Mouse (Mus musculus) CH12.LX (cell line): ENCODE measurements at regions not wholly inside any gene's neighbourhood (a gene's known extent, or its start where the extent isn't known, plus 50 kb on each side); places are given as distances from the start of the nearest gene placed in this dataset.

Source experiments
- DNase-seq: peaks from one replicate; pipeline ENCODE4 v3.0.0-alpha.2; 2013; ENCODE audit errors: extremely low read depth
- H3K27ac ChIP-seq: 2 replicates; pipeline ENCODE4 v1.5.1; 2012; ENCODE audit warnings: low read depth, mild to moderate bottlenecking, control low read depth, moderate library complexity; ENCODE audit not compliant: insufficient read depth
- H3K27me3 ChIP-seq: replicated peaks from 2 replicates; pipeline ENCODE3; 2012; ENCODE audit warnings: inconsistent platforms
- H3K36me3 ChIP-seq, 2 experiments: replicated peaks in 1 of 2; 2 replicates each; pipeline versions ENCODE3 to v1.6.1; 2012; ENCODE audit warnings: inconsistent platforms in 1 of 2, low read length in 1 of 2, mild to moderate bottlenecking in 1 of 2, mixed read lengths in 1 of 2, moderate library complexity in 1 of 2; ENCODE audit not compliant: control insufficient read depth in 1 of 2, insufficient read depth in 1 of 2
- H3K4me1 ChIP-seq, 2 experiments: 2 replicates each; pipeline ENCODE4 v1.6.1; 2012; ENCODE audit warnings: inconsistent platforms in 1 of 2, moderate library complexity in 1 of 2; ENCODE audit not compliant: insufficient read depth in 2 of 2, control insufficient read depth in 1 of 2
- H3K4me2 ChIP-seq: 2 replicates; pipeline ENCODE4 v1.6.1; 2012; ENCODE audit warnings: low read depth, mild to moderate bottlenecking, control low read depth; ENCODE audit not compliant: poor library complexity, insufficient read depth, severe bottlenecking
- H3K4me3 ChIP-seq, 3 experiments: fragments of 150-350 bp in 1 of 3; sonication (generic) in 1 of 3; replicated peaks in 1 of 3; 2 replicates each; pipeline versions ENCODE3 to v1.5.1; 2011 to 2012; ENCODE audit warnings: low read depth in 2 of 3, low read length in 2 of 3, mild to moderate bottlenecking in 2 of 3, moderate library complexity in 2 of 3, control low read depth in 1 of 3, improper control_type of control experiment in 1 of 3, inconsistent platforms in 1 of 3, mixed read lengths in 1 of 3; ENCODE audit not compliant: poor library complexity in 1 of 3
- H3K79me2 ChIP-seq: replicated peaks from 2 replicates; pipeline ENCODE4 v1.6.1; 2012; ENCODE audit warnings: mild to moderate bottlenecking, moderate library complexity; ENCODE audit not compliant: control insufficient read depth, poor library complexity, insufficient read depth, severe bottlenecking; ENCODE audit errors: extremely low read depth
- H3K9ac ChIP-seq: 2 replicates; pipeline ENCODE4 v1.6.1; 2012; ENCODE audit warnings: low read depth, mild to moderate bottlenecking, control low read depth, moderate library complexity; ENCODE audit not compliant: insufficient read depth
- H3K9me3 ChIP-seq: replicated peaks from 2 replicates; pipeline ENCODE3; 2012; ENCODE audit warnings: low read length, inconsistent platforms, mixed read lengths
- BHLHE40 ChIP-seq: IDR thresholded peaks from 2 replicates; pipeline ENCODE4 v1.6.1; 2011; ENCODE audit warnings: mild to moderate bottlenecking, low read depth, low read length, improper control_type of control experiment
- CHD2 ChIP-seq: IDR thresholded peaks from 2 replicates; pipeline ENCODE4 v1.6.1; 2011; ENCODE audit warnings: low read length, improper control_type of control experiment
- CTCF ChIP-seq, 2 experiments: IDR thresholded peaks in 1 of 2; conservative IDR thresholded peaks in 1 of 2; 2 replicates each; pipeline ENCODE4 v1.5.1; 2011 to 2012; ENCODE audit warnings: low read depth in 2 of 2, low read length in 2 of 2, improper control_type of control experiment in 1 of 2, inconsistent platforms in 1 of 2, mild to moderate bottlenecking in 1 of 2, moderate library complexity in 1 of 2
- E2F4 ChIP-seq: IDR thresholded peaks from 2 replicates; pipeline ENCODE4 v1.6.1; 2011; ENCODE audit warnings: low read depth, low read length, improper control_type of control experiment; ENCODE audit not compliant: insufficient replicate concordance
- ELF1 ChIP-seq: IDR thresholded peaks from 2 replicates; pipeline ENCODE4 v1.6.1; 2014; ENCODE audit warnings: low read depth, mild to moderate bottlenecking, inconsistent platforms, low read length, improper control_type of control experiment
- EP300 ChIP-seq: IDR thresholded peaks from 2 replicates; pipeline ENCODE4 v1.6.1; 2011; ENCODE audit warnings: low read length, improper control_type of control experiment
- ETS1 ChIP-seq: conservative IDR thresholded peaks from 2 replicates; pipeline ENCODE4 v1.6.1; 2012; ENCODE audit warnings: low read depth, mild to moderate bottlenecking, inconsistent platforms, low read length, improper control_type of control experiment, moderate library complexity
- GABPA ChIP-seq: IDR thresholded peaks from 2 replicates; pipeline ENCODE4 v1.6.1; 2012; ENCODE audit warnings: low read depth, low read length, improper control_type of control experiment, inconsistent platforms; ENCODE audit not compliant: insufficient replicate concordance
- IRF4 ChIP-seq: IDR thresholded peaks from 2 replicates; pipeline ENCODE4 v1.6.1; 2014; ENCODE audit warnings: low read depth, mild to moderate bottlenecking, inconsistent platforms, low read length, improper control_type of control experiment
- JUN ChIP-seq: IDR thresholded peaks from 2 replicates; pipeline ENCODE4 v1.6.1; 2011; ENCODE audit warnings: low read depth, mild to moderate bottlenecking, low read length, improper control_type of control experiment, moderate library complexity; ENCODE audit not compliant: insufficient read depth
- JUND ChIP-seq: conservative IDR thresholded peaks from 2 replicates; pipeline ENCODE4 v1.6.1; 2011; ENCODE audit warnings: low read depth, low read length, improper control_type of control experiment
- MAFK ChIP-seq: IDR thresholded peaks from 2 replicates; pipeline ENCODE4 v1.6.1; 2011; ENCODE audit warnings: low read length, improper control_type of control experiment; ENCODE audit not compliant: insufficient replicate concordance
- MAX ChIP-seq: IDR thresholded peaks from 2 replicates; pipeline ENCODE4 v1.6.1; 2011; ENCODE audit warnings: low read length, improper control_type of control experiment
- MXI1 ChIP-seq: IDR thresholded peaks from 2 replicates; pipeline ENCODE4 v1.6.1; 2011; ENCODE audit warnings: mild to moderate bottlenecking, low read depth, low read length, improper control_type of control experiment
- NELFE ChIP-seq: IDR thresholded peaks from 2 replicates; pipeline ENCODE4 v1.6.1; 2011; ENCODE audit warnings: low read depth, low read length, improper control_type of control experiment
- PAX5 ChIP-seq: IDR thresholded peaks from 2 replicates; pipeline ENCODE4 v1.6.1; 2012; ENCODE audit warnings: low read length, inconsistent platforms, mixed read lengths
- POLR2A ChIP-seq: IDR thresholded peaks from 2 replicates; pipeline ENCODE4 v1.6.1; 2011; ENCODE audit warnings: low read depth, mild to moderate bottlenecking, improper control_type of control experiment, low read length
- RAD21 ChIP-seq: IDR thresholded peaks from 2 replicates; pipeline ENCODE4 v1.6.1; 2011; ENCODE audit warnings: low read depth, mild to moderate bottlenecking, low read length, improper control_type of control experiment, moderate library complexity
- SIN3A ChIP-seq: IDR thresholded peaks from 2 replicates; pipeline ENCODE4 v1.6.1; 2012; ENCODE audit warnings: low read length, improper control_type of control experiment, inconsistent platforms
- SMC3 ChIP-seq: IDR thresholded peaks from 2 replicates; pipeline ENCODE4 v1.6.1; 2011; ENCODE audit warnings: low read depth, low read length, improper control_type of control experiment
- USF2 ChIP-seq: conservative IDR thresholded peaks from 2 replicates; pipeline ENCODE4 v1.6.1; 2011; ENCODE audit warnings: low read depth, low read length, improper control_type of control experiment
- ZKSCAN1 ChIP-seq: IDR thresholded peaks from 2 replicates; pipeline ENCODE4 v1.6.1; 2012; ENCODE audit warnings: low read depth, inconsistent platforms, low read length, improper control_type of control experiment, borderline replicate concordance
- ZMIZ1 ChIP-seq: IDR thresholded peaks from 2 replicates; pipeline ENCODE4 v1.6.1; 2012; ENCODE audit warnings: low read depth, mild to moderate bottlenecking, inconsistent platforms, low read length, improper control_type of control experiment
- ZNF384 ChIP-seq: IDR thresholded peaks from 2 replicates; pipeline ENCODE4 v1.6.1; 2012; ENCODE audit warnings: low read depth, low read length, improper control_type of control experiment, inconsistent platforms
- dilution Hi-C: fragments of 300-500 bp; cut with MboI; formaldehyde crosslinking; loops from 2 replicates; pipeline ENCODE4 v1.14.3; 2020; ENCODE audit warnings: low sequenced_read_pairs; ENCODE audit not compliant: extremely low pct_unique_long_range_greater_than_20kb, extremely low pct_ligation_motif_present
- in situ Hi-C: fragments of 300-500 bp; cut with MboI; formaldehyde crosslinking; loops from 3 replicates; pipeline ENCODE4 v1.14.3; 2019; ENCODE audit warnings: low sequenced_read_pairs, low pct_ligation_motif_present, low pct_unique_long_range_greater_than_20kb, mixed read lengths

DNA sequence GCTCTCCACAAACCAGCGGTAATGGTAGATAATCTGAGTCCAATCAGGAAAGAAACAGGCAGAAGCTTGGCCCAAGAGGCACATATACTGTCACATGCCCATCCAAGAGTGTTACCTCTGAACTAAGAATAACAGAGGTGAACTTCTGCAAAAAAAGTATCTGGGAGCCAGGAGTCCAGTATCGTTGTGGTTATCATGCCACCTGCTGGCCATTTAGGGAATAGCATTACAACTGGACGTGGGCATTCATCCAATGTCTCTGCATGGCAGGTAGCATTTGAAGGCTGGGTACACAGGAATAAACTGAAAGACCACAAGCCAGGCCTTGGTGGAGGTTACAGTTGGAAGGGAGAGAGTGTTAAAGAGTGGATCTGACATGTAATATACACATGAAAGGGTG, 70.9 kb upstream of the Thy1 start:
- H3K27ac ChIP-seq = no peak overlapping the region
- H3K36me3 ChIP-seq = no peaks in the 10 kb centered on the region
- H3K9ac ChIP-seq = no peak overlapping the region
- TF ChIP-seq CTCF (conservative IDR thresholded peaks at IDR 0.05 in 1 of 2, IDR thresholded peaks at IDR 0.05 in 1 of 2; ENCODE audit: low read depth in 2 of 2, low read length in 2 of 2) = peak; percentile 84 to 90
- peak; percentile 76 for TF ChIP-seq SMC3
- no peak for TF ChIP-seq POLR2A
- no peak for TF ChIP-seq SIN3A
- no peak for TF ChIP-seq GABPA
- peak; percentile 81 for TF ChIP-seq RAD21
- no peak for TF ChIP-seq ZMIZ1
- TF ChIP-seq ZNF384 = 0 out of 2 replicates have a peak, but pooled peaks have one; percentile 47
- no peak for TF ChIP-seq JUND
- TF ChIP-seq JUN = no peak
- no peak for TF ChIP-seq ZKSCAN1
- peak; percentile 66 for DNase-seq
- H3K9me3 ChIP-seq = peaks cover 12% of the 10 kb centered on the region
- H3K79me2 ChIP-seq = no peaks in the 10 kb centered on the region
- peaks cover 70% of the 10 kb centered on the region for H3K27me3 ChIP-seq
- H3K4me3 ChIP-seq = no peak overlapping the region
- H3K4me1 ChIP-seq = peaks cover 0 to 7% of the 10 kb centered on the region in 2 experiments; a peak in 1 of 4 replicates
- dilution Hi-C loops (no loop called here), in situ Hi-C loops (no loop called here)
- H3K4me2 ChIP-seq = no peak overlapping the region

DNA sequence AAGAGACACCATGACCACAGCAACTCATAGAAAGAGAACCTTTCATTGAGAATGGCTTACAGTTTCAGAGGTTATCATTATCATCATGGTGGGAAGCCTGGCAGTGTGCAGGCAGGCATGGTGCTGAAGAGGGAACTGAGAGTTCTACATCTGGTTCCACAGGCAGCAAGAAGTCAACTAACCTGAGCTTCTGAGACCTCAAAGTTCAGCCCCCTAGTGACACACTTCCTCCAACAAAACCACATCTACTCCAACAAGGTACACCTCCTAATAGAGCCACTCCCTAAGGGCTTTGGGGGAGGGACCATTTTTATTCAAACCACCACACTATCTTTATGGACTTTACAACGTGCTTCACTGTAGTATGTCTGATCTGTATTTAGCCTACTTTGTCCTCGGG, 67.8 kb upstream of the Thy1 start:
- TF ChIP-seq IRF4 (peak; percentile 60; the same call in 1 of the 2 replicates), ETS1 (no peak), EP300 (peak; percentile 64; the same call in 1 of the 2 replicates), USF2 (no peak), BHLHE40 (no peak), ZMIZ1 (no peak), PAX5 (no peak), MAX (peak; percentile 39; the same call in 1 of the 2 replicates), NELFE (no peak), CHD2 (0 out of 2 replicates have a peak, but pooled peaks have one; percentile 22), CTCF (conservative IDR thresholded peaks at IDR 0.05 in 1 of 2, IDR thresholded peaks at IDR 0.05 in 1 of 2; ENCODE audit: low read depth in 2 of 2, low read length in 2 of 2) (no peak), MAFK (no peak), MXI1 (no peak), E2F4 (no peak), ELF1 (no peak)
- Histone ChIP-seq H3K27ac (no peak overlapping the region), H3K79me2 (no peaks in the 10 kb centered on the region), H3K27me3 (peaks cover 50% of the 10 kb centered on the region), H3K9me3 (peaks cover 15% of the 10 kb centered on the region), H3K4me3 (no peak overlapping the region), H3K9ac (no peak overlapping the region), H3K4me1 (peaks cover 0 to 15% of the 10 kb centered on the region in 2 experiments; a peak in 2 of 4 replicates), H3K4me2 (no peak overlapping the region), H3K36me3 (no peaks in the 10 kb centered on the region)
- DNase-seq = peak; percentile 70
- in situ Hi-C loops (no loop called here), dilution Hi-C loops (no loop called here)
